ENCODE assay signal across 15 mouse cellular contexts in genomic region chr17:72356759-72357302, GRCm38 (mm10).
DNase-seq lines count a peak whose midpoint lies in the region; ATAC-seq lines count a peak whose summit lies in the region.
"Had no signal": no experiment of that assay in that cellular context is flagged by ENCODE, and none has a peak within 500 bp of the region (broad histone marks: within the 10 kb centered on the region; RNA-seq: fewer than 3 reads in every experiment).

No protein-coding gene starts in this region.

- no peaks in the 10 kb centered on the region for H3K9me3 ChIP-seq in limb, embryonic 11.5 days (ENCODE audit: control insufficient read depth, low read length)
- H3K9me3 ChIP-seq in limb, embryonic 10.5 days (replicated peaks) = 0 out of 2 replicates have a peak, but pooled peaks cover 3% of the 10 kb centered on the region
- H3K9me3 ChIP-seq: embryonic facial prominence, embryonic 13.5 days; hindbrain, embryonic 15.5 days had no signal

- no peak overlapping the region for H3K9ac ChIP-seq in limb, embryonic 11.5 days (ENCODE audit: low read length)
- H3K9ac ChIP-seq: embryonic facial prominence, embryonic 13.5 days; hindbrain, embryonic 15.5 days; liver, embryonic 13.5 days had no signal

- H3K4me2 ChIP-seq in limb, embryonic 11.5 days (ENCODE audit: low read depth, severe bottlenecking) = no peak overlapping the region
- H3K4me2 ChIP-seq: embryonic facial prominence, embryonic 13.5 days; hindbrain, embryonic 15.5 days; liver, embryonic 13.5 days had no signal

- H3K27me3 ChIP-seq in limb, embryonic 11.5 days (ENCODE audit: control insufficient read depth, insufficient read depth, low read length) = no peaks in the 10 kb centered on the region
- no peaks in the 10 kb centered on the region for H3K27me3 ChIP-seq in limb, embryonic 10.5 days (ENCODE audit: low read depth, poor library complexity, severe bottlenecking)
- H3K27me3 ChIP-seq: embryonic facial prominence, embryonic 13.5 days; hindbrain, embryonic 15.5 days; liver, embryonic 13.5 days had no signal

- no peaks in the 10 kb centered on the region for H3K4me1 ChIP-seq in limb, embryonic 11.5 days (ENCODE audit: control insufficient read depth, insufficient read depth, low read length)
- no peaks in the 10 kb centered on the region for H3K4me1 ChIP-seq in limb, embryonic 10.5 days
- H3K4me1 ChIP-seq: embryonic facial prominence, embryonic 13.5 days; hindbrain, embryonic 15.5 days; liver, embryonic 13.5 days had no signal

- no peak overlapping the region for H3K27ac ChIP-seq in limb, embryonic 11.5 days (replicated peaks; ENCODE audit: low read depth, low read length)
- no peak overlapping the region for H3K27ac ChIP-seq in limb, embryonic 10.5 days
- H3K27ac ChIP-seq: embryonic facial prominence, embryonic 13.5 days; hindbrain, embryonic 15.5 days; liver, embryonic 13.5 days had no signal

- no peaks in the 10 kb centered on the region for H3K36me3 ChIP-seq in limb, embryonic 11.5 days (ENCODE audit: control insufficient read depth, insufficient read depth, low read length)
- no peaks in the 10 kb centered on the region for H3K36me3 ChIP-seq in limb, embryonic 10.5 days
- H3K36me3 ChIP-seq: embryonic facial prominence, embryonic 13.5 days; hindbrain, embryonic 15.5 days; liver, embryonic 13.5 days had no signal

- H3K4me3 ChIP-seq in limb, embryonic 11.5 days (ENCODE audit: low read depth, low read length) = no peak overlapping the region
- no peak overlapping the region for H3K4me3 ChIP-seq in limb, embryonic 10.5 days
- H3K4me3 ChIP-seq: embryonic facial prominence, embryonic 13.5 days; hindbrain, embryonic 15.5 days; liver, embryonic 13.5 days had no signal

- intact Hi-C loops in heart, postnatal 10 days (cut with DNase I) = no loop called here

- DNase-seq in embryo, embryonic 10 days (ENCODE audit: low spot score) = peak; percentile 7
- no peak for DNase-seq in embryo, embryonic 9.5 days (ENCODE audit: extremely low spot score)
- no peak for DNase-seq in limb, embryonic 11.5 days (ENCODE audit: low spot score)
- no peak for DNase-seq in limb, embryonic 10.5 days (ENCODE audit: low spot score)
- DNase-seq in MN1 (ENCODE audit: low spot score) = peak; percentile 46
- peak; percentile 42 for DNase-seq in kidney, postnatal 14 days
- no peak for DNase-seq in heart, postnatal 10 days
- DNase-seq: adrenal gland, postnatal 36 days; cerebellum, postnatal 10 days; gastrocnemius, postnatal 25 days; liver, embryonic 13.5 days; midbrain, embryonic 14.5 days had no signal

- WGBS in limb, embryonic 11.5 days = 64% methylated on average over 5 of the region's 5 CpGs
- 72% methylated on average over 5 of the region's 5 CpGs for WGBS in limb, embryonic 10.5 days

- peak; percentile 47; the same call in 1 of the 2 replicates for ATAC-seq in limb, embryonic 11.5 days (ENCODE audit: insufficient number of reproducible peaks, low FRiP score, low TSS enrichment, low read depth)
- no peak for ATAC-seq in cerebellum, adult (ENCODE audit: insufficient number of reproducible peaks, low FRiP score, low TSS enrichment)

Comparison
In these comparisons a context has a peak if more than half of its experiments do, and no peak if none do; other contexts are left out.
1. DNase-seq: peak in embryo, embryonic 10 days (single experiment), MN1 (single experiment) and kidney, postnatal 14 days (single experiment); none in embryo, embryonic 9.5 days (single experiment), limb, embryonic 11.5 days (single experiment), limb, embryonic 10.5 days (single experiment) and heart, postnatal 10 days (0 of 2).